Mouse (Mus musculus): Measurements from ENCODE around the gene Cdc42bpb.

DNA sequence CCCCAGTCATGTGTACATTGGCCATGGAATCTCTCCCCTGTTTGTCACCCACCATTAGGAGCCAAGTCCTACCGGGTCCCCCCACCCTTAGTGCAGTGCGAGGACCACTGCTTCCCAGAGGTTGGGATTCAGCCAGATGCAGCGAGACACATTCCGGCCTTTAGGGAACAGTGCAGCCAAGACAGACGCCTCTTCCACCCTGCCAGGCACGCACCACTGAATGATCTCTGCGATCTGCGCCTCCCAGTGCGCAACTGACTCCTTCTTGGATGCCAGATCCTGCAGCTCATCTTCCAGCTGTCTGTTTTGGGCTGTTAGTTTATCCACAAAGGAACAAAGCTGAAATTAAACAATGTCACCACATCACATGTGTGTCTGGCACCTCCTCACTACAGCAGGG is 59.8 kb downstream of the Cdc42bpb start:
- no peak for TF ChIP-seq CTCF (IDR thresholded peaks at IDR 0.05; ENCODE audit: control insufficient read depth, insufficient read depth, insufficient read length)
- no peak for TF ChIP-seq MAX (IDR thresholded peaks at IDR 0.05)
- no peak for TF ChIP-seq CEBPB (IDR thresholded peaks at IDR 0.05; ENCODE audit: low read depth)

All from C2C12 (cell line).